Mouse (Mus musculus) neutrophil, adult 83 days (primary cell): Measurements from ENCODE around the gene Fndc9. TPM values are rescaled to one million over a fixed set of nuclear protein-coding genes. Genes with fewer than 3 reads are reported as not detected.

ENCODE experiments used
- total RNA-seq, 2 experiments: library from RNA; stranded (reverse); gene quantifications; one replicate each; pipeline ENCODE4 v1.2.4; 2023

Fndc9 gene
- not detected for total RNA-seq

GRCm38 (mm10) chr11:46235334-46235733 is at the start of gene Fndc9:
TSS of gene Fndc9 (plus strand) at chr11:46235531.

Other genes with a start within 250 kb of the Fndc9 start
- gene Gm12166, start 183.2 kb upstream of the Fndc9 start, total RNA-seq = 1 to 10 TPM; 2.0 to 4.4 TPM
- gene Adam19, start 179.5 kb upstream of the Fndc9 start, total RNA-seq = 100 to 1,000 TPM; 107 to 132 TPM
- gene Nipal4, start 69.0 kb upstream of the Fndc9 start, total RNA-seq = not detected
- 100 to 1,000 TPM; 186 to 192 TPM for gene Cyfip2, start 77.3 kb downstream of the Fndc9 start, total RNA-seq
- 1 to 10 TPM; 2.1 TPM for gene Itk, start 154.0 kb downstream of the Fndc9 start, total RNA-seq
- gene Fam71b, start 161.0 kb downstream of the Fndc9 start, total RNA-seq = 1 to 10 TPM in 1 of 2 experiments, under 1 TPM in 1; 0.93 to 1.8 TPM
- gene Med7, start 201.4 kb downstream of the Fndc9 start, total RNA-seq = 10 to 100 TPM; 32.0 to 43.4 TPM
- under 1 TPM; 0.44 to 0.53 TPM for gene Havcr2, start 219.4 kb downstream of the Fndc9 start, total RNA-seq